Mouse (Mus musculus): Measurements from ENCODE around the gene Tmem130. TPM values are rescaled to one million over a fixed set of nuclear protein-coding genes. Genes with fewer than 3 reads are reported as not detected.
A peak's percentile ranks its signal among the peaks of the same experiment; 100 is the strongest.
"Not testable (repeated sequence)": the region's sequence is repeated elsewhere in the genome, so short reads cannot be mapped to it uniquely, and the experiment has no call there.

Tmem130 gene
- polyA plus RNA-seq, 1 experiment from 2014 or later, result 0.93 TPM

DNA sequence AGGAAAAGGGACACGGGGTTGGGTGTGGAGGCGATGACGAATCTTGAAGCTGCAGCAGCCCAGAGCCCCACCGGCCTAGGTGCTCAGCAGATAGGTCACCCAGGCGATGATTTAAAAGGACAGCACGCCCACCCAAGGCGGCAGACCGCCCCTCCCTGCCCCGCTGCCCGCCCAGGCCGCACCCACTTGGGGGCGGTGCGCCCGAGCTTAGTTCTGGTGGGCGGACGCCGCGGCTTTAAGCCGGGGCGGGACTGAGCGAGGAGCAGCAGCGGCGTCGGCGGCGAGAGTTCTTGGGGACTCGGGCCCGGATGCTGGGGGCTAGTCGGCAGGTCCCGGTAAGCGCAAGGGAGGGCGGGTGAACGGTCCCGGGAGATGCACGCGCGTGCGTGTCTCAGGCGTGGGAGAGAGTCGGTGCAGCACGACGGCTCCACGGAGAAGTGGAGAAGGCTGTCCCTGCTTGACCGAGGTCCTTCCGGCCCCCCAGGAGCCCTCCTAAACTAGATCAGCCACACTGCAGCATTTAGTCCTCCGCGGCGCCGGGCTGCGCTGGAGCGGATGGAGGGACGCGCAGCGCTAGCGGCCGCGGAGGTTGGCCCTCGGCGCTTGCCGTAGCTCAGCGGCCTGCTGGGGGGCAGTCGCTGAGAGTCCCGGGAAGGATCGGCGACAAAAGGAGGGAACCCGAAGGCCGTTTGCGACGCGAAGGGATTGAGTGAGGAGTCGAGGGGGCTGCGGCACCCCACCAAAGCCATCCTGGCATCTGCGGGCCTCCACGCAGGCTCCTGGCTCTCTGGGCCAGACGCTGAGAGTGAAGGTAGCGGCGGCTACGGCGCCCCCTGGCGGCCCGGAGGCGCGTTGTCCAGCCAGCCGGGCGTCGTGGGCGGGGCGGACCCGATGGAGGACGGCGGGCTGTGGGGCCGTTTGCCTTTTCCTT lies 6.6 kb upstream of the Tmem130 start:
- Histone ChIP-seq H3K4me3 (peak overlapping the region; percentile 92), H3K4me1 (replicated peaks) (peaks cover 10% of the 10 kb centered on the region), H3K27ac (ENCODE audit: poor library complexity, severe bottlenecking) (peak overlapping the region; percentile 94), H3K4me2 (peak overlapping the region; percentile 81), H3K36me3 (peaks cover 24% of the 10 kb centered on the region), H3K9me3 (replicated peaks) (no peaks in the 10 kb centered on the region), H3K27me3 (replicated peaks) (peaks cover 5% of the 10 kb centered on the region; the same call in 1 of the 2 replicates), H3K9ac (peak overlapping the region; percentile 91)
- ATAC-seq (ENCODE audit: insufficient number of reproducible peaks, low FRiP score), result peak; percentile 94
- WGBS, result under 1% methylated on average over 88 of the region's 92 CpGs

- H3K9ac ChIP-seq, result peak within 1 kb of the TSS; percentile 91
- peak within 1 kb of the TSS; percentile 81 for H3K4me2 ChIP-seq
- H3K4me3 ChIP-seq, result peak within 1 kb of the TSS; percentile 92
- WGBS, result 77% methylated on average over 13 of the region's 15 CpGs
- not testable (repeated sequence) for H3K9me3 ChIP-seq (replicated peaks)
- H3K27ac ChIP-seq (ENCODE audit: poor library complexity, severe bottlenecking), result peak within 1 kb of the TSS; percentile 94
- peaks cover 17% of the 10 kb centered on the region for H3K36me3 ChIP-seq
- ATAC-seq (ENCODE audit: insufficient number of reproducible peaks, low FRiP score), result peak; percentile 7; the same call in 1 of the 2 replicates
- H3K27me3 ChIP-seq (replicated peaks), result peaks cover 13% of the 10 kb centered on the region
- peaks cover 10% of the 10 kb centered on the region for H3K4me1 ChIP-seq (replicated peaks)
Measured at GRCm38 (mm10) chr5:144767106-144767798, 5.6 kb upstream of the Tmem130 start, which contains the start of gene Trrap. TSS of gene Trrap (plus strand) at chr5:144767732.

DNA sequence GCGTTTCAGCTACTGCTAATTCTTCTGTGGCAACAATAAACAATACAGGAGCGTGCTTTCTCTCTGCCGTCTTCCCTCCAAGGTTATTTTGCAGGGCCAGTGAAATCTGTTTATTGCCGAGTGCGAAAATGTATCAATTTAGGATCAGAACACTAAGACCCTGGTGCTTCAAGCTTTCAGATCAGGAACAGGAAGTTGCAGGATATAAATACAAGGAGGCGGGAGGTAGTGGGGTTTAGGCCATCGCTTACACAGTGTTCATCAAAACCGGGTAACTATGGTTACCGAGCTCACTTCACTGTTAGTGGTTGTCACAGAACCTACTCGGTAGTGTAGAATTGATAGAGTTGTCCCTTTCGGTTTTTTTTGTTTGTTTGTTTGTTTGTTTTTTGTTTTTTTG lies 5.0 kb upstream of the Tmem130 start:
- Histone ChIP-seq H3K4me3 (no peak overlapping the region), H3K36me3 (peaks cover 13% of the 10 kb centered on the region), H3K9me3 (replicated peaks) (no peaks in the 10 kb centered on the region), H3K9ac (no peak overlapping the region), H3K27me3 (replicated peaks) (peaks cover 19% of the 10 kb centered on the region), H3K27ac (ENCODE audit: poor library complexity, severe bottlenecking) (no peak overlapping the region), H3K4me2 (no peak overlapping the region), H3K4me1 (replicated peaks) (peaks cover 11% of the 10 kb centered on the region)
- 85% methylated on average over 11 of the region's 11 CpGs for WGBS
- ATAC-seq (ENCODE audit: insufficient number of reproducible peaks, low FRiP score), result no peak

- Histone ChIP-seq H3K4me2 (no peak overlapping the region), H3K27ac (ENCODE audit: poor library complexity, severe bottlenecking) (no peak overlapping the region)
- WGBS, result 77% methylated on average over 7 of the region's 7 CpGs
Measured at GRCm38 (mm10) chr5:144766026-144766425, 4.4 kb upstream of the Tmem130 start.

DNA sequence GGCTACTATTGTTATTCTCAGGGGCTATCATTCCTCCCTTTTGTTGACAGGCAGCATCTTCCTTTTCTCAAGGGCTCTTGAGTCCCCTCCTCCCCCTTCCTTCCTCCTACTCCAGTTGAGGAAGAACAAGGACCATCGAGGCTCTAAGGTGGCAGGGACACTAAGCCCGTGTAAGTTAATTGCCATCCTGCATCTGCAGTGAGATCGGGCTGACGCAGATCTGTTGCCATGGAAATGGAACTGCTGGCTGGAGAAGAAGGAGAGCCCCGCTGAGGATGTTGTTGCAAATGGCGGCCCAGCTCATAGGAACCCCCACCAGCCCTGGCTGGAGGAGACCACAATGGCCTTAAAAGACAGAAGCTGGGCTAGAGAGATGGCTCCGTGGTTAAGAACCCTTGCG lies 3.2 kb downstream of the Tmem130 start:
- no peak for ATAC-seq (ENCODE audit: insufficient number of reproducible peaks, low FRiP score)

More at GRCm38 (mm10) chr5:144766026-144766425, 4.4 kb upstream of the Tmem130 start:
- Histone ChIP-seq H3K36me3 (peaks cover 7% of the 10 kb centered on the region), H3K9ac (no peak overlapping the region), H3K4me3 (no peak overlapping the region), H3K9me3 (replicated peaks) (no peaks in the 10 kb centered on the region), H3K27me3 (replicated peaks) (peaks cover 25% of the 10 kb centered on the region), H3K4me1 (replicated peaks) (peaks cover 17% of the 10 kb centered on the region)
- no peak for ATAC-seq (ENCODE audit: insufficient number of reproducible peaks, low FRiP score)

GRCm38 (mm10) chr5:144757402-144757801 lies 4.2 kb downstream of the Tmem130 start:
- no peak for ATAC-seq (ENCODE audit: insufficient number of reproducible peaks, low FRiP score)
- whole genome bisulfite sequencing, result 83% methylated on average over 9 of the region's 9 CpGs
- Histone ChIP-seq H3K9ac (no peak overlapping the region), H3K27ac (ENCODE audit: poor library complexity, severe bottlenecking) (no peak overlapping the region), H3K9me3 (replicated peaks) (no peaks in the 10 kb centered on the region), H3K4me1 (replicated peaks) (peaks cover 28% of the 10 kb centered on the region), H3K4me3 (no peak overlapping the region), H3K27me3 (replicated peaks) (peaks cover 34% of the 10 kb centered on the region), H3K4me2 (no peak overlapping the region), H3K36me3 (no peaks in the 10 kb centered on the region)

More for the DNA sequence above, 3.2 kb downstream of the Tmem130 start:
- Histone ChIP-seq H3K9ac (no peak overlapping the region), H3K27ac (ENCODE audit: poor library complexity, severe bottlenecking) (no peak overlapping the region), H3K4me1 (replicated peaks) (peaks cover 26% of the 10 kb centered on the region), H3K36me3 (no peaks in the 10 kb centered on the region), H3K4me2 (no peak overlapping the region), H3K27me3 (replicated peaks) (peaks cover 42% of the 10 kb centered on the region), H3K4me3 (no peak overlapping the region), H3K9me3 (replicated peaks) (no peaks in the 10 kb centered on the region)
- WGBS, result 31% methylated on average over 8 of the region's 8 CpGs

DNA sequence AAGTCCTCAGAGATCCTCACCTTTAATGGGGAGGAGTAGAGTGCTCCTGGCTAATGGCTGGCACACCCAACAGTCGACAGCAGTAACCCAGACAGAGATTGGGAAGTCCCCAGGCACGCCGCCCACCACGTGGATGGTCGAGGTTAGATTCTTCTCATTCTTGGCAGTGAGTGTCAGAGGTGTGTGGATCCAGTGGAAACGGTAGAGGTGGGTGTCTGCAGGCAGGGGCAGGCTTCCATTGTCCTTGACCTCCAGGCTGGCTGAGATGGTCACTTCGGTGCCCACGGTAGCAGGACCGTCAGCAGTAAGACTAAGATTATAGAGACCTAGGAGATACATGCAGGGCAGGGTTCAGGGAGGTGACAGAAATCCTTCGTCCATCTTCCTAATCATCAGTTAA lies 6.4 kb downstream of the Tmem130 start:
- Histone ChIP-seq H3K4me1 (replicated peaks) (peaks cover 23% of the 10 kb centered on the region), H3K27me3 (replicated peaks) (peaks cover 16% of the 10 kb centered on the region), H3K36me3 (no peaks in the 10 kb centered on the region), H3K4me3 (no peak overlapping the region), H3K4me2 (peak overlapping the region; percentile 9; the same call in 1 of the 2 replicates), H3K9ac (no peak overlapping the region), H3K9me3 (replicated peaks) (no peaks in the 10 kb centered on the region), H3K27ac (ENCODE audit: poor library complexity, severe bottlenecking) (no peak overlapping the region)
- WGBS, result 30% methylated on average over 10 of the region's 10 CpGs
- ATAC-seq (ENCODE audit: insufficient number of reproducible peaks, low FRiP score), result no peak

DNA sequence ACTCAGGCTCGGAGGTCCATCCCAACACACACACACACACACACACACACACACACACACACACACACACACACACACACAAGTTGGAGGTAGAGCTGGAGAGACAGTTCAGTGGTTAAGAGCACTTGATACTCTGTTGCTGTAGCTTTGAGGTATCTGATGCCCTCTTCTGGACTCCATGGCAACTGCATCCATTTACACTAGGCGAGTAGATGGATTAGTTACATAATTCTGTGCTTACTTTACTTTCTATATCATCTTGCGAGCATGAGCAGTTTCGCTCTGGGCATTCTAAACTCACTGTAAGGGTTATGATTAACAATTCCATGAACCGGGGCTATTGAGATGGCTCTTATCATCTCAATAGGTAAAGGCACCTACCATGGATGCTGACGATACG lies 8.6 kb downstream of the Tmem130 start:
- no peak for ATAC-seq (ENCODE audit: insufficient number of reproducible peaks, low FRiP score)
- Histone ChIP-seq H3K9me3 (replicated peaks) (no peaks in the 10 kb centered on the region), H3K9ac (no peak overlapping the region), H3K4me3 (no peak overlapping the region), H3K4me1 (replicated peaks) (peaks cover 23% of the 10 kb centered on the region), H3K27ac (ENCODE audit: poor library complexity, severe bottlenecking) (no peak overlapping the region), H3K36me3 (no peaks in the 10 kb centered on the region), H3K4me2 (no peak overlapping the region), H3K27me3 (replicated peaks) (no peaks in the 10 kb centered on the region)
- WGBS, result 60% methylated on average over 7 of the region's 7 CpGs

DNA sequence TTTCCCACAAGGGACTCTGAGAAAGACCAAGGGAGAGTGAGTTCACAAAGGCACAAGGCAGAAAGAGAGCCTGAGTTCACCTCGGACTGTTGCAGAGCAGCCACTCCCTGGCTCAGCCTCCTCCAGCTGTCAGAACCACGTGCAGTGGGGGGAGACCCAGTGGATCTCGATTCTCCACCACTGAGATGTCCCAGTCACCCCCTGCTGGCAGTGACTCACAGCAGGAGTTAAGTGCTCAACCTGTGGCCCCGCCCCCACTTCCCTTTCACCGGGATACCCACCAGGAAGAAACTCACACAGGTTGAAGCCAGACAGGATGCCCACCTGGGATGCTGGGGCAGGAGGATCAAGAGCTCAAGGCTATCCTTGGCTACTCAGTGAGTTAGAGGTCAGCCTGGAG lies 9.2 kb downstream of the Tmem130 start:
- H3K9me3 ChIP-seq (replicated peaks), result no peaks in the 10 kb centered on the region
- H3K4me1 ChIP-seq (replicated peaks), result peaks cover 23% of the 10 kb centered on the region
- H3K27ac ChIP-seq (ENCODE audit: poor library complexity, severe bottlenecking), result no peak overlapping the region
- peak overlapping the region; percentile 35; the same call in 1 of the 2 replicates for H3K4me2 ChIP-seq
- 6% methylated on average over 5 of the region's 5 CpGs for WGBS
- no peak overlapping the region for H3K9ac ChIP-seq
- H3K4me3 ChIP-seq, result no peak overlapping the region
- H3K27me3 ChIP-seq (replicated peaks), result no peaks in the 10 kb centered on the region
- no peaks in the 10 kb centered on the region for H3K36me3 ChIP-seq
- ATAC-seq (ENCODE audit: insufficient number of reproducible peaks, low FRiP score), result no peak

GRCm38 (mm10) chr5:144737101-144737500 lies 24.5 kb downstream of the Tmem130 start:
- no peaks in the 10 kb centered on the region for H3K4me1 ChIP-seq (replicated peaks)
- no peak overlapping the region for H3K4me2 ChIP-seq
- WGBS, result 79% methylated on average over 14 of the region's 14 CpGs
- no peak for ATAC-seq (ENCODE audit: insufficient number of reproducible peaks, low FRiP score)
- H3K4me3 ChIP-seq, result no peak overlapping the region
- H3K9me3 ChIP-seq (replicated peaks), result no peaks in the 10 kb centered on the region
- H3K36me3 ChIP-seq, result no peaks in the 10 kb centered on the region
- no peaks in the 10 kb centered on the region for H3K27me3 ChIP-seq (replicated peaks)
- H3K9ac ChIP-seq, result no peak overlapping the region
- H3K27ac ChIP-seq (ENCODE audit: poor library complexity, severe bottlenecking), result no peak overlapping the region

DNA sequence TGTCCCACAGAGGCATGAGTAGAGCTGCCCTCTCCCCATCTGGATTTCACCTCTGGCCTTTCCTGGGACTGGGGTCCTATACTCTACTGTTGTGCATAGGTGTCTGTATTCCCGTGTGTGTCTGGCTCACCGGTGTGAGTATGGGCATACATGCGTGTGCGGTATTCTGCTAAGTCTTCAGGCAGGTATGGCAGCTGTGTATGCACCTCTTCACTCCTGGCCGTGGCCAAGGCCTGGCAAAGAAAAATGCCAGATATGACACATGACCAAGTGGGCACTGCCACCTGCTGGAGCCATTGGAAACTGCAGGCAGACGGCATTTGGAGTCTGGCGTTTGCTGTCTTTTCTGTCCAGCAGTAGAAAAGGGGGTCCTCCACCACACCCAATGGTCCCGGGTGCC lies 26.7 kb downstream of the Tmem130 start:
- no peak for ATAC-seq (ENCODE audit: insufficient number of reproducible peaks, low FRiP score)
- H3K27ac ChIP-seq (ENCODE audit: poor library complexity, severe bottlenecking), result no peak overlapping the region
- H3K27me3 ChIP-seq (replicated peaks), result no peaks in the 10 kb centered on the region
- no peak overlapping the region for H3K9ac ChIP-seq
- no peaks in the 10 kb centered on the region for H3K36me3 ChIP-seq
- H3K4me1 ChIP-seq (replicated peaks), result no peaks in the 10 kb centered on the region
- no peaks in the 10 kb centered on the region for H3K9me3 ChIP-seq (replicated peaks)
- H3K4me2 ChIP-seq, result no peak overlapping the region
- WGBS, result 25% methylated on average over 8 of the region's 8 CpGs
- no peak overlapping the region for H3K4me3 ChIP-seq

Data from heart, embryonic 12.5 days (tissue).